Mouse (Mus musculus): ENCODE measurements around the gene Olfr56. TPM values are rescaled to one million over a fixed set of nuclear protein-coding genes. Genes with fewer than 3 reads are reported as not detected.
"Not testable (repeated sequence)": the region's sequence is repeated elsewhere in the genome, so short reads cannot be mapped to it uniquely, and the experiment has no call there.

Gene Olfr56
- polyA plus RNA-seq, 1 experiment from 2014 or later: 0.08 TPM

GRCm38 (mm10) chr11:49068358-49068757, 89.7 kb downstream of the Olfr56 start:
- no peak overlapping the region for H3K27ac ChIP-seq (ENCODE audit: low read length)
- no peaks in the 10 kb centered on the region for H3K27me3 ChIP-seq (replicated peaks; ENCODE audit: insufficient read depth, low read length)
- DNase-seq (ENCODE audit: low spot score) (no peak), ATAC-seq (no peak)
- H3K36me3 ChIP-seq (ENCODE audit: insufficient read depth, low read length): no peaks in the 10 kb centered on the region
- H3K4me1 ChIP-seq (ENCODE audit: insufficient read depth, low read depth, low read length): no peaks in the 10 kb centered on the region
- TF ChIP-seq CTCF (IDR thresholded peaks at IDR 0.05): no peak
- no peak for TF ChIP-seq EP300 (IDR thresholded peaks at IDR 0.05)
- no peaks in the 10 kb centered on the region for H3K9me3 ChIP-seq (ENCODE audit: low read length)
- 87% methylated on average over 1 of the region's 1 CpGs for WGBS
- no peak overlapping the region for H3K4me3 ChIP-seq (ENCODE audit: low read depth, low read length)
- no peak overlapping the region for H3K4me2 ChIP-seq (replicated peaks; ENCODE audit: low read depth, low read length)
- no peak overlapping the region for H3K9ac ChIP-seq (replicated peaks; ENCODE audit: low read depth)

GRCm38 (mm10) chr11:49076001-49076757, 97.5 kb downstream of the Olfr56 start, which contains the start of gene Ifi47:
Gene Ifi47, plus strand, starts transcription at chr11:49076587.
- H3K4me2 ChIP-seq (replicated peaks; ENCODE audit: low read depth, low read length); H3K4me1 ChIP-seq (ENCODE audit: insufficient read depth, low read depth, low read length); H3K9me3 ChIP-seq (ENCODE audit: low read length); H3K27ac ChIP-seq (ENCODE audit: low read length); H3K4me3 ChIP-seq (ENCODE audit: low read depth, low read length); H3K36me3 ChIP-seq (ENCODE audit: insufficient read depth, low read length); H3K27me3 ChIP-seq (replicated peaks; ENCODE audit: insufficient read depth, low read length); H3K9ac ChIP-seq (replicated peaks; ENCODE audit: low read depth): not testable (repeated sequence)
- TF ChIP-seq EP300 (IDR thresholded peaks at IDR 0.05) (peak; percentile 41; the same call in 1 of the 2 replicates), CTCF (IDR thresholded peaks at IDR 0.05) (0 out of 2 replicates have a peak, but pooled peaks have one; percentile 14)
- WGBS: 41% methylated on average over 6 of the region's 6 CpGs
- ATAC-seq: peak; percentile 77
- DNase-seq (ENCODE audit: low spot score): peak; percentile 81

- Histone ChIP-seq H3K4me2 (replicated peaks; ENCODE audit: low read depth, low read length) (no peak overlapping the region), H3K36me3 (ENCODE audit: insufficient read depth, low read length) (no peaks in the 10 kb centered on the region), H3K9ac (replicated peaks; ENCODE audit: low read depth) (no peak overlapping the region), H3K9me3 (ENCODE audit: low read length) (no peaks in the 10 kb centered on the region), H3K27me3 (replicated peaks; ENCODE audit: insufficient read depth, low read length) (no peaks in the 10 kb centered on the region), H3K4me1 (ENCODE audit: insufficient read depth, low read depth, low read length) (no peaks in the 10 kb centered on the region), H3K27ac (ENCODE audit: low read length) (no peak overlapping the region), H3K4me3 (ENCODE audit: low read depth, low read length) (no peak overlapping the region)
- ATAC-seq (no peak), DNase-seq (ENCODE audit: low spot score) (no peak)
- 72% methylated on average over 1 of the region's 1 CpGs for WGBS
- TF ChIP-seq EP300 (IDR thresholded peaks at IDR 0.05) (no peak), CTCF (IDR thresholded peaks at IDR 0.05) (no peak)
Measured at GRCm38 (mm10) chr11:49077012-49077411, 98.3 kb downstream of the Olfr56 start.

- no peaks in the 10 kb centered on the region for H3K4me1 ChIP-seq (ENCODE audit: insufficient read depth, low read depth, low read length)
- H3K9ac ChIP-seq (replicated peaks; ENCODE audit: low read depth): no peak overlapping the region
- H3K36me3 ChIP-seq (ENCODE audit: insufficient read depth, low read length): no peaks in the 10 kb centered on the region
- no peaks in the 10 kb centered on the region for H3K27me3 ChIP-seq (replicated peaks; ENCODE audit: insufficient read depth, low read length)
- 77% methylated on average over 3 of the region's 3 CpGs for WGBS
- H3K9me3 ChIP-seq (ENCODE audit: low read length): no peaks in the 10 kb centered on the region
- H3K27ac ChIP-seq (ENCODE audit: low read length): no peak overlapping the region
- DNase-seq (ENCODE audit: low spot score): no peak
- H3K4me2 ChIP-seq (replicated peaks; ENCODE audit: low read depth, low read length): no peak overlapping the region
- no peak overlapping the region for H3K4me3 ChIP-seq (ENCODE audit: low read depth, low read length)
- ATAC-seq: no peak
- TF ChIP-seq CTCF (IDR thresholded peaks at IDR 0.05) (no peak), EP300 (IDR thresholded peaks at IDR 0.05) (no peak)
Measured at GRCm38 (mm10) chr11:49078719-49079118, 100.0 kb downstream of the Olfr56 start.

GRCm38 (mm10) chr11:49080636-49081035, 101.9 kb downstream of the Olfr56 start:
- no peak for ATAC-seq
- Histone ChIP-seq H3K4me3 (ENCODE audit: low read depth, low read length) (no peak overlapping the region), H3K4me2 (replicated peaks; ENCODE audit: low read depth, low read length) (no peak overlapping the region), H3K9ac (replicated peaks; ENCODE audit: low read depth) (no peak overlapping the region), H3K27me3 (replicated peaks; ENCODE audit: insufficient read depth, low read length) (no peaks in the 10 kb centered on the region), H3K36me3 (ENCODE audit: insufficient read depth, low read length) (no peaks in the 10 kb centered on the region), H3K27ac (ENCODE audit: low read length) (no peak overlapping the region), H3K9me3 (ENCODE audit: low read length) (no peaks in the 10 kb centered on the region), H3K4me1 (ENCODE audit: insufficient read depth, low read depth, low read length) (no peaks in the 10 kb centered on the region; the same call in 1 of the 2 replicates)
- no peak for DNase-seq (ENCODE audit: low spot score)
- TF ChIP-seq CTCF (IDR thresholded peaks at IDR 0.05) (no peak), EP300 (IDR thresholded peaks at IDR 0.05) (no peak)
- WGBS: 74% methylated on average over 1 of the region's 1 CpGs

- Histone ChIP-seq H3K27ac (ENCODE audit: low read length) (no peak overlapping the region), H3K27me3 (replicated peaks; ENCODE audit: insufficient read depth, low read length) (no peaks in the 10 kb centered on the region), H3K4me2 (replicated peaks; ENCODE audit: low read depth, low read length) (no peak overlapping the region), H3K9me3 (ENCODE audit: low read length) (no peaks in the 10 kb centered on the region), H3K9ac (replicated peaks; ENCODE audit: low read depth) (no peak overlapping the region), H3K36me3 (ENCODE audit: insufficient read depth, low read length) (no peaks in the 10 kb centered on the region), H3K4me3 (ENCODE audit: low read depth, low read length) (no peak overlapping the region), H3K4me1 (ENCODE audit: insufficient read depth, low read depth, low read length) (no peaks in the 10 kb centered on the region; the same call in 1 of the 2 replicates)
- DNase-seq (ENCODE audit: low spot score) (peak; percentile 38), ATAC-seq (no peak)
- WGBS: 81% methylated on average over 4 of the region's 4 CpGs
- TF ChIP-seq EP300 (IDR thresholded peaks at IDR 0.05) (0 out of 2 replicates have a peak, but pooled peaks have one; percentile 13), CTCF (IDR thresholded peaks at IDR 0.05) (no peak)
Measured at GRCm38 (mm10) chr11:49081356-49081755, 102.7 kb downstream of the Olfr56 start.

Measured in lung, postnatal 0 days (tissue).